Mouse (Mus musculus): ENCODE data around the gene Cdcp2.

Cdcp2 gene

DNA sequence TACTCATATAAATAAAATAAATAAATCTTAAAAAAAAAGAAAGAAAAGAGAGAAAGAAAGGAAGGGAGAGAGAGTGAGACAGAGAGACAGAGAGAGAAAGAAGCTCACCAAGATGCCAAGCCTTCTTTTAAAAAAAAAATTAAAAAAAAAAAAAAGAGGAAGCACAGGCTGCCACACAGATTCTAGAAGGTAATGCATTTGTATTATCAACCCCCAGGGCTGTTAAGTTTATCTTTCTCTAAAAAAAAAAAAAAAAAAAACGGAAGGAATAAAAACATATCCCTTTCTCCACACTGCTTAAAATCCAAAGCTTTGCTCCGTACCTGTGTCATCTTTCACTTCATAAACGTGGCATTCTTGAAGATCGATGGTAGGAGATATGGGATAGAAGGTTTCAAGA lies 35.1 kb upstream of the Cdcp2 start:
- no peaks in the 10 kb centered on the region for H3K27me3 ChIP-seq (ENCODE audit: insufficient read depth, low read length)

DNA sequence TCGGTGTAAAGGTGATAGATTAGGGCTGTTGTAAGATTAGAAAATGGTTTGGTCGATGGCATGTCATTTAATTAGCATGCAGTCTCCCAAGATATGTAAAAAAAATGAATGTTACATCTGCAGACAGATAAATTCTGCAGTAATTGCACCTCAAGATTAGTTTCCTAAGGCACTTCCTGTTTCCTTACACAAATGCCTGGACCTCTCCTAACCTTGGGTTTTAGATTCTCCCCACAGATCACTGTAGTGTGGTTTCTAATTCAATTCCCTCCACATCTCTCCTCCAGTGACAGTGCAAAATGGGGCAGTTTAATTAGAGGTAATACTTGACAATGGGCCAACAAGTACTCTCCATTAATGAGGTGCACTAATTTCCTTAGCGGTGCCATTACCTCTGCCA lies 33.5 kb upstream of the Cdcp2 start:
- peaks cover 21% of the 10 kb centered on the region for H3K4me1 ChIP-seq (replicated peaks; ENCODE audit: low read depth, low read length)
- H3K4me3 ChIP-seq (replicated peaks; ENCODE audit: low read length): no peak overlapping the region
- H3K27me3 ChIP-seq (ENCODE audit: insufficient read depth, low read length): no peaks in the 10 kb centered on the region
- peaks cover 74% of the 10 kb centered on the region for H3K36me3 ChIP-seq (ENCODE audit: insufficient read depth, low read length)
- TF ChIP-seq NANOG (IDR thresholded peaks at IDR 0.05; ENCODE audit: borderline replicate concordance, low read length) (no peak), POU5F1 (IDR thresholded peaks at IDR 0.05; ENCODE audit: borderline replicate concordance, low read length) (no peak), CTCF (conservative IDR thresholded peaks at IDR 0.05; ENCODE audit: low read length) (no peak)
- H3K9me3 ChIP-seq (ENCODE audit: low read length): no peaks in the 10 kb centered on the region

More for the DNA sequence above, 35.1 kb upstream of the Cdcp2 start:
- Histone ChIP-seq H3K9me3 (ENCODE audit: low read length) (no peaks in the 10 kb centered on the region), H3K36me3 (ENCODE audit: insufficient read depth, low read length) (peaks cover 91% of the 10 kb centered on the region), H3K4me1 (replicated peaks; ENCODE audit: low read depth, low read length) (peaks cover 17% of the 10 kb centered on the region), H3K4me3 (replicated peaks; ENCODE audit: low read length) (no peak overlapping the region)
- no peak for TF ChIP-seq CTCF (conservative IDR thresholded peaks at IDR 0.05; ENCODE audit: low read length)
- TF ChIP-seq POU5F1 (IDR thresholded peaks at IDR 0.05; ENCODE audit: borderline replicate concordance, low read length): no peak
- TF ChIP-seq NANOG (IDR thresholded peaks at IDR 0.05; ENCODE audit: borderline replicate concordance, low read length): no peak

DNA sequence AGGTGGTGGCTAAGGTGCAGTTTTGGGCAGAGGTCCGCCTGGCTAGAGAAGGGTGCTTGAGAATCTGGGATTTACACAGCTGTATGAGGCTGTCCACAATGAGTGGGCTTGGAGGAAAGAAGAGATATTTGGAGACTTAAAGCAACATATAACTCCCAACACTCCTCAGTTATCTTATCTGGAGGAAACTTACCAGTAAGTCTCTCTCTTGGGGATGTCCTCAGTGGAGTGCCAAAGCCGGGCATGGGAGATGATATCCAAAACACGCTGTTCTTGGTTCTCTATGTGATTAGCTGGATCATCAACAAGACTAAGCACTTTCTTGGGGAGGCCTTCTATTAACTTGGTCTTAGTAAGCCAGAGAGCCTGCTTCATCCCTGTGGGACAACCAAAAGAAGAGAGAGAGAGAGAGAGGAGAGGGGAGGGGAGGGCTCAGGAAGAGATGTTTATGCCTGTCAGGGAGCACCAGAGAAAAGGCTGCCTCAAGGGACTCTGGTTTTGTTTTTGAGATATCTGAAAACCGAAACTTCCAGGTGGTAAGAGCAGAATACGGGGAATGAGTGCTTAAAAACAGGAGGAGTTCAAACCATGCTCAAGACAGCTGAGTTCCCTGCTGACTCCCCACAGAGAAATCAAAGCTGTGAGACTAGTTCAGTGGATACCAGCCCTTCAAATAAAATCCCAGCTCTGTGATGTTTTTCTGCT lies 32.1 kb upstream of the Cdcp2 start:
- Histone ChIP-seq H3K36me3 (ENCODE audit: insufficient read depth, low read length) (peaks cover 61% of the 10 kb centered on the region), H3K4me3 (replicated peaks; ENCODE audit: low read length) (no peak overlapping the region), H3K4me1 (replicated peaks; ENCODE audit: low read depth, low read length) (peaks cover 30% of the 10 kb centered on the region), H3K9me3 (ENCODE audit: low read length) (no peaks in the 10 kb centered on the region), H3K27me3 (ENCODE audit: insufficient read depth, low read length) (no peaks in the 10 kb centered on the region)
- TF ChIP-seq NANOG (IDR thresholded peaks at IDR 0.05; ENCODE audit: borderline replicate concordance, low read length): no peak
- TF ChIP-seq CTCF (conservative IDR thresholded peaks at IDR 0.05; ENCODE audit: low read length): no peak
- TF ChIP-seq POU5F1 (IDR thresholded peaks at IDR 0.05; ENCODE audit: borderline replicate concordance, low read length): no peak

DNA sequence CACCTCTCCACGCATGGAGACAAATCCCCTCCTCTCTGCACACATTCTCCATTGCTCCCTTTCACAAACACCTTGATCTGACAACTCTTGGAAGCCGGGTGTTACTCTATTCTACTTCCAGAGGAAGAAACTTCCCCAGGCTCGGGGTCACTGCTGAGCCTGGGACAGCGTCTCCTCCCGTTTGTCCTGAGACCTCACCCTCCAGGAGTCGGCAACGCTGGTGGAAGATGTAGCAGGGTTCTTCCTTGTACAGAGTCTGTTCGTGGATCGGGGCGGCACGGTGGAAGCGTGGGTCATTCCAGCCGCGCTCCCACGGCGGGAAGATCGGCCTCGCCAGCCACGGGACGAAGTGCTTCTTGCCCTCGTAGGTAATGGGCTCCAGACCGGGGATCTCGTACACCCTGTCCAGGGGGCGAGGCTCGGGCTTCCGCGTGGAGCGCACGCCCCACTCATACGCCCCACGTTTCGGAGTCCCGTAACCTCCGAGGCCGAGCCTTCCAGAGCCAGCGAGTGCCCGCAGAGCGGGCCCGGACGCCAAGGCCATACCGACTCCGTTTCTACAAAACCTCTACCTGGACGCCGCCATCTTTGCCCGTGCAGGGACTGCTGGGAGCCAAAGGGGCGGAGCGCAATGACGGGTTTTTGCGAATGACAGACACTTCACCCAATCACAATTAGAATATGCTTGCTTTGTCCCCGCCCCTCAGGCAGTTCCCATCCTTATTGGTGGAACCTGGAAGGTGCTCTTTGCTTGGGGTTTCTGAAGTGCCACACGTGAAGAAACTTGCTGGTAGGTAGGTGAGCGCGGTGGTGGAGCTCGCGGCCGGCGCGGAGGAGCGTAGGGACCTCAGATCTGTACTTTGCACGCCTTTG lies 30.2 kb upstream of the Cdcp2 start, which contains the start of the genes Mrpl37 and Cyb5rl:
TSS of gene Mrpl37 (minus strand) at position 617 of the 873 bp plus-strand sequence.
TSS of gene Cyb5rl (plus strand) at position 737 of the 873 bp plus-strand sequence.
- H3K27me3 ChIP-seq (ENCODE audit: insufficient read depth, low read length): no peaks in the 10 kb centered on the region
- H3K36me3 ChIP-seq (ENCODE audit: insufficient read depth, low read length): peaks cover 42% of the 10 kb centered on the region
- H3K4me1 ChIP-seq (replicated peaks; ENCODE audit: low read depth, low read length): peaks cover 30% of the 10 kb centered on the region
- H3K9me3 ChIP-seq (ENCODE audit: low read length): no peaks in the 10 kb centered on the region
- peak within 1 kb of the TSS; percentile 96 for H3K4me3 ChIP-seq (replicated peaks; ENCODE audit: low read length)
- TF ChIP-seq NANOG (IDR thresholded peaks at IDR 0.05; ENCODE audit: borderline replicate concordance, low read length) (no peak), POU5F1 (IDR thresholded peaks at IDR 0.05; ENCODE audit: borderline replicate concordance, low read length) (no peak), CTCF (conservative IDR thresholded peaks at IDR 0.05; ENCODE audit: low read length) (no peak)

DNA sequence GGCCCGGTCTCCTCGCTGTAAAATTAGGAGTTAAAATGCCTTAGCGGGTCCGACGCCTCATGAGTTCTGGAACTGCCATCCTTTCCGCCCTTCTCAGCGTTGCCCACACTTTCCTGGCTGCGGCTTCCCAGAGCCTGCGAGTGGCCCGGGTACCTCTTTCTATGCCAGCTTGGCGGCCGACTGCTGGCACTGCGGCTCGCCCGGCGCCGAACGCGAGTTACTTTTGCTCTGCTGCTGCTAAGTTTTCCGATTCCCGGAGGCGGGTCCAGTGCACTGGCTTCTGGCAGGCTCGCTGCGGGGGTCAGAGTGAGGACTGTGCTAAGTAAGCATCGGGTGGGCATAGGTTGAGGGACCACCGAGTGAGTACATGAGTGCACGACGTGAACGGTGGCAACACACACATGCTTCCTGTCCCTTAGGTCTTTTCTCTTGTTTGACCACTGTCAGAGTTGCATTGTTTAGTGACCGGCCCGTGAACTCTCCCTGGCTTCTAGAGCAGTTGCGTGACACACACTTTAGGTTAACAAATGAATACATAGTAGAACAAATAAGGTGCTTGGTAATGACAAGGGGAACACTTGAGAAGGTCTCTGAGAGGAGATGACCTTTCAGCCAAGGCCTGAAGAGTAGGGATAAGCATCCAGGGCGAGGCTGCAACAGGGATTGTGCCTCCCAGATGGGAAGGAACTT lies 29.4 kb upstream of the Cdcp2 start:
- Histone ChIP-seq H3K36me3 (ENCODE audit: insufficient read depth, low read length) (peaks cover 34% of the 10 kb centered on the region), H3K4me3 (replicated peaks; ENCODE audit: low read length) (peak overlapping the region; percentile 96), H3K4me1 (replicated peaks; ENCODE audit: low read depth, low read length) (peaks cover 30% of the 10 kb centered on the region), H3K9me3 (ENCODE audit: low read length) (no peaks in the 10 kb centered on the region), H3K27me3 (ENCODE audit: insufficient read depth, low read length) (no peaks in the 10 kb centered on the region)
- no peak for TF ChIP-seq CTCF (conservative IDR thresholded peaks at IDR 0.05; ENCODE audit: low read length)
- TF ChIP-seq NANOG (IDR thresholded peaks at IDR 0.05; ENCODE audit: borderline replicate concordance, low read length): peak; percentile 36; the same call in 1 of the 2 replicates

DNA sequence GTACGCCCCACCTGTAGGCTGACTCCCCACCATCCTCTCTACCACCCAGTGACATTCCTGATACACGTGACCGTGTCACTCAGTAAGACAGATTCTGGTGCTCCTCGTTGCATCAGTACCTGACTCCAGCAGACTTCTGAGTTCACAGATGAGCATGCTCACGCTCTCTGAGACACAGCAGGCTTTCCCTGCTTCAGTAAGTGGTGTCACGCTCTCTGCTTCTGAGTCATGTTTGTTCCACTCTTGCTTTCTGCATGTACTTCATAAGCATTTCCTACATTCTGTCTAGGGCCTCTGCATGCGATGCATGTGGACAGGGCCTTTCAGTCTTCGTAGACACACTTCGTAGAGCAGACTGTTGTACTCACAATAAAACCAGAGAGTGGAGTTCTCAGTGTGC lies 24.3 kb upstream of the Cdcp2 start:
- Histone ChIP-seq H3K9me3 (ENCODE audit: low read length) (no peaks in the 10 kb centered on the region), H3K27me3 (ENCODE audit: insufficient read depth, low read length) (no peaks in the 10 kb centered on the region), H3K4me3 (replicated peaks; ENCODE audit: low read length) (no peak overlapping the region), H3K36me3 (ENCODE audit: insufficient read depth, low read length) (no peaks in the 10 kb centered on the region), H3K4me1 (replicated peaks; ENCODE audit: low read depth, low read length) (peaks cover 18% of the 10 kb centered on the region)
- TF ChIP-seq CTCF (conservative IDR thresholded peaks at IDR 0.05; ENCODE audit: low read length): no peak
- no peak for TF ChIP-seq POU5F1 (IDR thresholded peaks at IDR 0.05; ENCODE audit: borderline replicate concordance, low read length)
- no peak for TF ChIP-seq NANOG (IDR thresholded peaks at IDR 0.05; ENCODE audit: borderline replicate concordance, low read length)

DNA sequence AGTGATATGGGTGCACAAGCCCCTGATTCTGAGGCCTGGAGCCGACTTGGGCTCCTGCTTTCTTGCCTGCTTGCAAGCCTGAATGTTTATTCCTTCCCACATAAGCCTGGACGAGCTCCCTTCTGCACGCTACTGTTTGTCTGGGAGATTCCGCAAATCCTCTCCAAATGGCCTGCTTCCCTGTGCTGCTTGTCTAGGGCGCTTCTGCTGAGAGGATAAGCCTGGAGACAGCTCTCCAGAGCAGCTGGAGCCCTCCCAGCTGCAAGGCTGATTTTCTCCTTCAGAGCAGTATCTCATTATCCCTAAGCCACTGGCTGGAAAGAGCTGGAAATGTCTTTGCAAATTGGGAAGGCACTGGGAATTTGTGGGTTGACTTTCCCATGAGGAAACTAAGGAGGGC lies 21.2 kb upstream of the Cdcp2 start:
- H3K27me3 ChIP-seq (ENCODE audit: insufficient read depth, low read length): no peaks in the 10 kb centered on the region
- H3K4me3 ChIP-seq (replicated peaks; ENCODE audit: low read length): no peak overlapping the region
- no peaks in the 10 kb centered on the region for H3K9me3 ChIP-seq (ENCODE audit: low read length)
- no peaks in the 10 kb centered on the region for H3K4me1 ChIP-seq (replicated peaks; ENCODE audit: low read depth, low read length)
- H3K36me3 ChIP-seq (ENCODE audit: insufficient read depth, low read length): no peaks in the 10 kb centered on the region
- TF ChIP-seq POU5F1 (IDR thresholded peaks at IDR 0.05; ENCODE audit: borderline replicate concordance, low read length) (no peak), NANOG (IDR thresholded peaks at IDR 0.05; ENCODE audit: borderline replicate concordance, low read length) (no peak), CTCF (conservative IDR thresholded peaks at IDR 0.05; ENCODE audit: low read length) (no peak)

DNA sequence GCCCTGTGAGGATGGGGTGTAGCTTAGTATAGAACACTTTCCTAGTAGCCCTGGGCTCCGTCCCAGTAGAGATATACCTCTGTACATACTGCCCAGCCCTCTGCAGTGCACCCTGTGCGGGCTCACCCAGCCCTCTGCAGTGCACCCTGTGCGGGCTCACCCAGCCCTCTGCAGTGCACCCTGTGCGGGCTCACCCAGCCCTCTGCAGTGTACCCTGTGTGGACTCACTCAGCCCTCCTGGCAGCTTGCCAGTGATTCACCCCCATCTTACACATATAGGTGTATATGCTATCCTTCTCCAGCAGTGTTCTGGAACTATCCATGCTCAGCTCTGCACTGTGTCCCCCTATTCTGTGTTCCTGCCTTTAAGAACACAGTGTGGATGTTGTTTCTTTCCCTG lies 17.8 kb upstream of the Cdcp2 start:
- no peaks in the 10 kb centered on the region for H3K36me3 ChIP-seq (ENCODE audit: insufficient read depth, low read length)
- no peaks in the 10 kb centered on the region for H3K27me3 ChIP-seq (ENCODE audit: insufficient read depth, low read length)
- no peaks in the 10 kb centered on the region for H3K4me1 ChIP-seq (replicated peaks; ENCODE audit: low read depth, low read length)
- H3K9me3 ChIP-seq (ENCODE audit: low read length): no peaks in the 10 kb centered on the region
- TF ChIP-seq POU5F1 (IDR thresholded peaks at IDR 0.05; ENCODE audit: borderline replicate concordance, low read length) (no peak), NANOG (IDR thresholded peaks at IDR 0.05; ENCODE audit: borderline replicate concordance, low read length) (no peak), CTCF (conservative IDR thresholded peaks at IDR 0.05; ENCODE audit: low read length) (no peak)
- no peak overlapping the region for H3K4me3 ChIP-seq (replicated peaks; ENCODE audit: low read length)
